ENCODE assay signal across 14 mouse cellular contexts in the genomic region with DNA sequence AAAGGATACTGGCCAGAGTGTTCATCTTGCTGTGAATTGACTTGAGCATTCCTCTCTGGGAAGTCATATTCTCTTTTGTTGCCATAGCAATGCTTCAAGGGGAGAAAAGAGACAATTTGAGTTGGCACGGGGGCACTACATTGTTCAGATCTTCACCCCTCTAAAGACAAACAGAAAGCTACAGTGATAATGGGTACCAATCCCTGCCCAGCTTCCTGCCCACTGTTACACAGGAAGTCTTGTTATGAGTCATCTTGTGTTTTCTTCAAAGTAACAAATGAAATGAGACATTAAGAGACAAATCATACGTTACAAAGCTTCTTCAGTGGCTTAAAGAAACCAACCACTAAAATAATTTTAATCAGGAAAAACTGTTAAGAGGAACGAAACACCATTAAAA. TPM values are rescaled to one million over a fixed set of nuclear protein-coding genes. Genes with fewer than 3 reads are reported as not detected.
DNase-seq lines count a peak whose midpoint lies in the region; ATAC-seq and TF ChIP-seq lines count a peak whose summit lies in the region.
"Had no signal": no experiment of that assay in that cellular context is flagged by ENCODE, and none has a peak within 500 bp of the region (broad histone marks: within the 10 kb centered on the region; RNA-seq: fewer than 3 reads in every experiment).

No protein-coding gene starts in this region.

- no peak overlapping the region for H3K9ac ChIP-seq in heart, adult 2 months (ENCODE audit: low read depth, low read length)
- H3K9ac ChIP-seq in heart, embryonic 12.5 days: no peak overlapping the region
- no peak overlapping the region for H3K9ac ChIP-seq in kidney, embryonic 14.5 days (ENCODE audit: low read depth, low read length)
- H3K9ac ChIP-seq: embryonic facial prominence, embryonic 15.5 days; lung, embryonic 14.5 days had no signal

- H3K4me2 ChIP-seq in heart, embryonic 12.5 days: no peak overlapping the region
- H3K4me2 ChIP-seq in kidney, embryonic 14.5 days (replicated peaks; ENCODE audit: low read depth, low read length): no peak overlapping the region
- H3K4me2 ChIP-seq: embryonic facial prominence, embryonic 15.5 days; lung, embryonic 14.5 days had no signal

- intact Hi-C loops in heart, adult 2 months (cut with DNase I): no loop called here

- no peak for DNase-seq in heart, adult 2 months
- peak; percentile 10 to 16 for DNase-seq in spleen, postnatal 36 days (ENCODE audit: low spot score in 2 of 2)
- DNase-seq in spleen, postnatal 14 days (ENCODE audit: low spot score in 2 of 2): no peak
- peak; percentile 15 for DNase-seq in brain, adult 2 months (ENCODE audit: low read depth, low spot score)
- DNase-seq in natural killer cell, adult 2 months (ENCODE audit: low spot score in 2 of 2): peak; percentile 41 to 59
- DNase-seq in layer of hippocampus, postnatal 10 days (ENCODE audit: low spot score in 2 of 2): no peak
- DNase-seq: cerebellum, adult 9-11 months; heart, adult 18-20 months; left cerebral cortex, postnatal 4 days; lung, embryonic 14.5 days had no signal

- H3K4me1 ChIP-seq in heart, adult 2 months (ENCODE audit: control insufficient read depth, insufficient read depth, low read length): peaks cover 7% of the 10 kb centered on the region
- peaks cover 4% of the 10 kb centered on the region; the same call in 1 of the 2 replicates for H3K4me1 ChIP-seq in heart, embryonic 12.5 days (replicated peaks)
- H3K4me1 ChIP-seq in kidney, embryonic 14.5 days (ENCODE audit: control insufficient read depth, insufficient read depth, low read length): no peaks in the 10 kb centered on the region
- H3K4me1 ChIP-seq: embryonic facial prominence, embryonic 15.5 days had no signal

- H3K27me3 ChIP-seq in heart, adult 2 months (ENCODE audit: control insufficient read depth, insufficient read depth, low read length): no peaks in the 10 kb centered on the region
- H3K27me3 ChIP-seq in heart, embryonic 12.5 days (replicated peaks): no peaks in the 10 kb centered on the region
- H3K27me3 ChIP-seq in kidney, embryonic 14.5 days (ENCODE audit: control insufficient read depth, insufficient read depth, low read length): no peaks in the 10 kb centered on the region
- H3K27me3 ChIP-seq: embryonic facial prominence, embryonic 15.5 days had no signal

- no peaks in the 10 kb centered on the region for H3K9me3 ChIP-seq in heart, embryonic 12.5 days (replicated peaks)
- no peaks in the 10 kb centered on the region for H3K9me3 ChIP-seq in kidney, embryonic 14.5 days (ENCODE audit: control insufficient read depth, low read length)
- H3K9me3 ChIP-seq: embryonic facial prominence, embryonic 15.5 days had no signal

- no peak for TF ChIP-seq POLR2A in heart, adult 2 months (IDR thresholded peaks at IDR 0.05; ENCODE audit: insufficient read depth, low read depth, low read length)

- H3K4me3 ChIP-seq in heart, adult 2 months: no peak overlapping the region
- H3K4me3 ChIP-seq in heart, embryonic 12.5 days: no peak overlapping the region
- no peak overlapping the region for H3K4me3 ChIP-seq in kidney, embryonic 14.5 days (ENCODE audit: low read length)
- H3K4me3 ChIP-seq: embryonic facial prominence, embryonic 15.5 days; layer of hippocampus, adult 2 months had no signal

- WGBS in heart, adult 2 months: 36% methylated on average over 3 of the region's 3 CpGs
- 75% methylated on average over 3 of the region's 3 CpGs for WGBS in heart, embryonic 12.5 days
- WGBS in kidney, embryonic 14.5 days: 71% methylated on average over 3 of the region's 3 CpGs

- no peak for ATAC-seq in heart, embryonic 12.5 days (ENCODE audit: insufficient number of reproducible peaks, low FRiP score)
- ATAC-seq in kidney, embryonic 14.5 days (ENCODE audit: low FRiP score, low TSS enrichment): no peak

- no peaks in the 10 kb centered on the region for H3K79me2 ChIP-seq in heart, adult 2 months (replicated peaks; ENCODE audit: control insufficient read depth, insufficient read depth, low read length)

- peak overlapping the region; percentile 21 for H3K27ac ChIP-seq in heart, adult 2 months
- no peak overlapping the region for H3K27ac ChIP-seq in heart, embryonic 12.5 days (ENCODE audit: poor library complexity, severe bottlenecking)
- H3K27ac ChIP-seq in kidney, embryonic 14.5 days (ENCODE audit: low read depth, low read length): no peak overlapping the region
- H3K27ac ChIP-seq: embryonic facial prominence, embryonic 15.5 days; layer of hippocampus, adult 2 months had no signal

- peaks cover 14% of the 10 kb centered on the region for H3K36me3 ChIP-seq in heart, adult 2 months (ENCODE audit: control insufficient read depth, insufficient read depth, low read length)
- peaks cover 65% of the 10 kb centered on the region for H3K36me3 ChIP-seq in heart, embryonic 12.5 days
- H3K36me3 ChIP-seq in kidney, embryonic 14.5 days (ENCODE audit: control insufficient read depth, insufficient read depth, low read length): peaks cover 55% of the 10 kb centered on the region

- TF ChIP-seq EP300 in heart, adult 2 months (IDR thresholded peaks at IDR 0.05; ENCODE audit: insufficient read depth, low read depth, low read length): no peak

- TF ChIP-seq CTCF in heart, adult 2 months (IDR thresholded peaks at IDR 0.05): no peak

RNA-seq across cellular contexts. Expression of a gene that starts 28.8 kb away (rescaled TPM):
- total RNA-seq in heart, adult 2 months (2021): 10 to 100 TPM; 24.1 to 26.0 TPM
- polyA plus RNA-seq in heart, adult 2 months (2012; rRNA removed): 11.1 and 19.6 TPM in 2 replicates
- 18.3 and 21.6 TPM in 2 replicates for polyA plus RNA-seq in heart, embryonic 12.5 days (2016; fragmentation: Nextera tagmentation; extraction: Ambion mirVana)
- total RNA-seq in layer of hippocampus, postnatal 10 days (2021): 10 to 100 TPM; 35.6 to 43.9 TPM
- 24.1 and 37.3 TPM in 2 replicates for polyA plus RNA-seq in kidney, embryonic 14.5 days (2014; fragmentation: Nextera tagmentation; extraction: Ambion mirVana)

RNA-seq across cellular contexts. Expression of a gene that starts 55.0 kb away (rescaled TPM):
- total RNA-seq in heart, adult 2 months (2021): 1 to 10 TPM; 3.5 to 3.8 TPM
- 2.3 and 4.7 TPM in 2 replicates for polyA plus RNA-seq in heart, adult 2 months (2012; rRNA removed)
- 0.05 TPM in 1 of 2 replicates, not detected in the other for polyA plus RNA-seq in heart, embryonic 12.5 days (2016; fragmentation: Nextera tagmentation; extraction: Ambion mirVana)
- under 1 TPM; 0.60 to 0.62 TPM for total RNA-seq in layer of hippocampus, postnatal 10 days (2021)
- 0.81 and 0.89 TPM in 2 replicates for polyA plus RNA-seq in kidney, embryonic 14.5 days (2014; fragmentation: Nextera tagmentation; extraction: Ambion mirVana)

Comparison
In these comparisons a context has a peak if more than half of its experiments do, and no peak if none do; other contexts are left out.
1. DNase-seq: peak in spleen, postnatal 36 days (2 of 2), brain, adult 2 months (single experiment) and natural killer cell, adult 2 months (2 of 2); none in heart, adult 2 months (0 of 2), spleen, postnatal 14 days (0 of 2) and layer of hippocampus, postnatal 10 days (0 of 2).